Mouse (Mus musculus) limb, embryonic 15.5 days (tissue): Measurements from ENCODE around the gene Slc30a7. TPM values are rescaled to one million over a fixed set of nuclear protein-coding genes. Genes with fewer than 3 reads are reported as not detected.

Source experiments
- ATAC-seq: fragments of 200-750 bp; cut with Nextera tagmentation; 2 replicates; pipeline ENCODE4 v1.8.0; 2017; ENCODE audit warnings: low read depth, moderate TSS enrichment; ENCODE audit not compliant: insufficient number of reproducible peaks, low FRiP score, low TSS enrichment
- H3K27ac ChIP-seq: fragments of 300-500 bp; sonication (generic); 2 replicates; pipeline ENCODE4 v1.5.1; 2015; ENCODE audit warnings: moderate library complexity, mild to moderate bottlenecking, inconsistent platforms
- H3K27me3 ChIP-seq: fragments of 300-500 bp; sonication (generic); 2 replicates; pipeline ENCODE4 v1.6.1; 2015; ENCODE audit warnings: inconsistent platforms
- H3K36me3 ChIP-seq: fragments of 300-500 bp; sonication (generic); 2 replicates; pipeline ENCODE4 v1.6.1; 2015; ENCODE audit warnings: inconsistent platforms
- H3K4me1 ChIP-seq: fragments of 300-500 bp; sonication (generic); 2 replicates; pipeline ENCODE4 v1.6.1; 2015; ENCODE audit warnings: inconsistent platforms
- H3K4me2 ChIP-seq: fragments of 300-500 bp; sonication (generic); 2 replicates; pipeline ENCODE4 v1.6.1; 2015; ENCODE audit warnings: mild to moderate bottlenecking, inconsistent platforms
- H3K4me3 ChIP-seq: fragments of 300-500 bp; sonication (generic); 2 replicates; pipeline ENCODE4 v1.5.1; 2015; ENCODE audit warnings: mild to moderate bottlenecking, inconsistent platforms
- H3K9ac ChIP-seq: fragments of 300-500 bp; sonication (generic); 2 replicates; pipeline ENCODE4 v1.6.1; 2015; ENCODE audit warnings: inconsistent platforms
- H3K9me3 ChIP-seq: fragments of 300-500 bp; sonication (generic); 2 replicates; pipeline ENCODE4 v1.6.1; 2016; ENCODE audit warnings: inconsistent platforms
- WGBS: fragments of 180-500 bp; shearing (Covaris S2); methylation state at CpG from one replicate; pipeline ENCODE4 v1.1.7; 2015; 5-methylcytosine and 5-hydroxymethylcytosine counted together
- polyA plus RNA-seq: library from polyadenylated mRNA; unstranded; fragments of >200 nt; fragmentation: Nextera tagmentation; extraction: Ambion mirVana; gene quantifications from 2 replicates; pipeline ENCODE4 v1.2.1, GENCODE M21; 2015

Slc30a7 gene
- polyA plus RNA-seq: 35.6 and 38.8 TPM in 2 replicates

- no peaks in the 10 kb centered on the region for H3K9me3 ChIP-seq
- H3K27ac ChIP-seq: peak within 1 kb of the TSS; percentile 82
- H3K4me3 ChIP-seq: peak within 1 kb of the TSS; percentile 88
- H3K36me3 ChIP-seq: peaks cover 5% of the 10 kb centered on the region; the same call in 1 of the 2 replicates
- H3K4me2 ChIP-seq: peak within 1 kb of the TSS; percentile 72
- no peaks in the 10 kb centered on the region for H3K27me3 ChIP-seq
- under 1% methylated on average over 67 of the region's 67 CpGs for WGBS
- H3K4me1 ChIP-seq: peaks cover 17% of the 10 kb centered on the region
- ATAC-seq: peak; percentile 87
- H3K9ac ChIP-seq: peak within 1 kb of the TSS; percentile 89
Observed at GRCm38 (mm10) chr3:116006978-116007940, at the start of gene Slc30a7, which contains the start of gene Extl2. Slc30a7 (minus strand) TSS chr3:116007406. Extl2 (plus strand) TSS chr3:116007462.

GRCm38 (mm10) chr3:116047034-116047433, 39.8 kb upstream of the Slc30a7 start:
- Histone ChIP-seq H3K4me2 (no peak overlapping the region), H3K4me3 (no peak overlapping the region), H3K27ac (no peak overlapping the region), H3K9ac (no peak overlapping the region), H3K36me3 (no peaks in the 10 kb centered on the region), H3K27me3 (no peaks in the 10 kb centered on the region), H3K9me3 (no peaks in the 10 kb centered on the region), H3K4me1 (no peaks in the 10 kb centered on the region)
- WGBS: 45% methylated on average over 5 of the region's 5 CpGs
- no peak for ATAC-seq

DNA sequence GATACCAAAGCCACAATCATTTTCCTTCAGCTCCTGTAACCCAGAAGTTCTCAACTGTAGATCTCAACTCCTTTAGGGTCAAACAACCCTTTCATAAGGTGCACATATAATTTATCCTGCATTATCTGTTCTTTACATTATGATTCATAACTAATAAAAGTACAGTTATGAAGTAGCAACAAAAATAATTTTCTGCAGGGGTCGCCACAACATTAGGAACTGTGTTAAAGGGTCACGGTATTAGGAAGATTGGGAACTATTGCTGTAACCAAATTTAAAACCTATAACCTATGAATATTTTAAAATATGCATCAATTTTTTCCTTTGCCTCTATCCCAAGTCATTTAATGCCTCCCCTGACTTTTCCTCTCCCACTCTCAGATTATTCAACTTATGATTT, 38.8 kb upstream of the Slc30a7 start:
- Histone ChIP-seq H3K27me3 (no peaks in the 10 kb centered on the region), H3K4me3 (no peak overlapping the region), H3K9me3 (no peaks in the 10 kb centered on the region), H3K4me1 (no peaks in the 10 kb centered on the region), H3K36me3 (no peaks in the 10 kb centered on the region), H3K4me2 (no peak overlapping the region), H3K27ac (no peak overlapping the region), H3K9ac (no peak overlapping the region)
- ATAC-seq: no peak
- WGBS: 66% methylated on average over 2 of the region's 2 CpGs

DNA sequence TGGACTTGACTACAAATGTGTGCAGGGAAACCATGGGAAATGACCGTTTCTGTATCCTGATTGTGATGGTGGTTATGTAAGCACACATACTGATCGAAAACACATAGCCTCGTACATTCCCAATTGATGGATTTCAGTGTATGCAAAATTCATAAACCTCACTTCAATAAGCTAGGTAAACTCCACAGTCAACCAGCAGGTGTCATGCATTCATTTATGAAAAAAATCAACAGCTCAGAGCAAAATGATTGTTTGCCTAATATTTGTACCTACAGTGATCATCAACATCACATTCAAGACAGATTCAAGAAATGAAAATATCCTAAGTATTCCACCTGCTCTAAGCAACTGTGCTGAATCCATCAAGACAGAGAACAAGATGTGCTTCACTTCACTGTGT, 33.6 kb upstream of the Slc30a7 start:
- 72% methylated on average over 3 of the region's 3 CpGs for WGBS
- Histone ChIP-seq H3K9me3 (no peaks in the 10 kb centered on the region), H3K4me3 (no peak overlapping the region), H3K4me2 (no peak overlapping the region), H3K27ac (no peak overlapping the region), H3K9ac (no peak overlapping the region), H3K27me3 (no peaks in the 10 kb centered on the region), H3K36me3 (no peaks in the 10 kb centered on the region), H3K4me1 (no peaks in the 10 kb centered on the region)
- no peak for ATAC-seq

GRCm38 (mm10) chr3:116033871-116034222, 26.6 kb upstream of the Slc30a7 start:
- 58% methylated on average over 3 of the region's 3 CpGs for WGBS
- Histone ChIP-seq H3K4me2 (no peak overlapping the region), H3K4me3 (no peak overlapping the region), H3K27ac (no peak overlapping the region), H3K36me3 (no peaks in the 10 kb centered on the region), H3K9ac (no peak overlapping the region), H3K4me1 (no peaks in the 10 kb centered on the region), H3K27me3 (no peaks in the 10 kb centered on the region), H3K9me3 (no peaks in the 10 kb centered on the region)
- no peak; the same call in 1 of the 2 replicates for ATAC-seq

GRCm38 (mm10) chr3:116033218-116033870, 26.1 kb upstream of the Slc30a7 start:
- WGBS: 45% methylated on average over 6 of the region's 6 CpGs
- Histone ChIP-seq H3K4me2 (no peak overlapping the region), H3K27me3 (no peaks in the 10 kb centered on the region), H3K4me3 (no peak overlapping the region), H3K36me3 (0 out of 2 replicates have a peak, but pooled peaks cover 3% of the 10 kb centered on the region), H3K27ac (no peak overlapping the region), H3K9me3 (no peaks in the 10 kb centered on the region), H3K9ac (no peak overlapping the region), H3K4me1 (no peaks in the 10 kb centered on the region)
- no peak for ATAC-seq

GRCm38 (mm10) chr3:116030152-116030788, 23.1 kb upstream of the Slc30a7 start:
- no peak overlapping the region for H3K4me2 ChIP-seq
- H3K36me3 ChIP-seq: peaks cover 14% of the 10 kb centered on the region; the same call in 1 of the 2 replicates
- H3K27ac ChIP-seq: no peak overlapping the region
- H3K4me3 ChIP-seq: no peak overlapping the region
- WGBS: 38% methylated on average over 11 of the region's 11 CpGs
- no peaks in the 10 kb centered on the region for H3K27me3 ChIP-seq
- no peaks in the 10 kb centered on the region for H3K4me1 ChIP-seq
- H3K9ac ChIP-seq: no peak overlapping the region
- ATAC-seq: no peak
- no peaks in the 10 kb centered on the region for H3K9me3 ChIP-seq

DNA sequence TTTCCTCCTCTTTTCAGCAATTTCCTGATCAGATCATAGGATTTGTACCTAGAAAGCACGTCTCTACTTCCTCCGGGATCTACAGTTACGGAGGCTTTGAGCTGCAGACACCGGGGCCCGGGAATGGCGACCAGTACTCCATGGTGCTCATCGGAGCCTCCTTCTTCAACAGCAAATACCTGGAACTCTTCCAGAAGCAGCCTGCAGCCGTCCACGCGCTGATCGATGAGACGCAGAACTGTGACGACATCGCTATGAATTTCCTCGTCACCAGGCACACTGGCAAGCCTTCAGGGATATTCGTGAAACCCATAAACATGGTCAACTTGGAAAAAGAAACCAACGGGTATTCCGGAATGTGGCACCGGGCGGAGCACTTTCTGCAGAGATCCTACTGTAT, 19.8 kb upstream of the Slc30a7 start:
- H3K36me3 ChIP-seq: peaks cover 14% of the 10 kb centered on the region; the same call in 1 of the 2 replicates
- H3K4me3 ChIP-seq: no peak overlapping the region
- H3K4me2 ChIP-seq: no peak overlapping the region
- H3K27ac ChIP-seq: no peak overlapping the region
- 69% methylated on average over 20 of the region's 20 CpGs for WGBS
- no peak overlapping the region for H3K9ac ChIP-seq
- no peak for ATAC-seq
- H3K27me3 ChIP-seq: no peaks in the 10 kb centered on the region
- H3K4me1 ChIP-seq: 0 out of 2 replicates have a peak, but pooled peaks cover 6% of the 10 kb centered on the region
- no peaks in the 10 kb centered on the region for H3K9me3 ChIP-seq

DNA sequence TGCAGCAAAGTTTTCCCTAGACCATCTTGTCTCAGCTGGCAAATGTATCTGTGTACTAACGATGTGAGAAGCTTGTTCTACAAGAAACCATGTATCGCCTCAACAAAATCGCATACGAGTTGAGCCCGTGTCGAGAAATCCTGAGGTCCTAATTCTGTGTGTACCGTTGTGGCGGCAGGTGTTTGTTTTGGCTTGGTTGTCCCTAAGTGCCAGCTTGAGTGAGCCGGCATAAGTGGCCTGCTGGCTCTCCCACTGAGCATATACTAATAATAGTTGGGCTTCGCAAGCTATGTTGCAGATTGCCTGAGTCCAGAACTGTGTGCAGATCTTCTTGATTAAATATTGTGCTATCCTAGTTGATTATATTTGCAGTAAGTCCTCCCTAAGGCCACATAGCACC, 18.5 kb upstream of the Slc30a7 start:
- H3K27me3 ChIP-seq: no peaks in the 10 kb centered on the region
- no peak overlapping the region for H3K27ac ChIP-seq
- no peak overlapping the region for H3K4me2 ChIP-seq
- 0 out of 2 replicates have a peak, but pooled peaks cover 6% of the 10 kb centered on the region for H3K4me1 ChIP-seq
- no peak overlapping the region for H3K4me3 ChIP-seq
- ATAC-seq: no peak
- 85% methylated on average over 10 of the region's 10 CpGs for WGBS
- no peak overlapping the region for H3K9ac ChIP-seq
- peaks cover 14% of the 10 kb centered on the region; the same call in 1 of the 2 replicates for H3K36me3 ChIP-seq
- no peaks in the 10 kb centered on the region for H3K9me3 ChIP-seq

DNA sequence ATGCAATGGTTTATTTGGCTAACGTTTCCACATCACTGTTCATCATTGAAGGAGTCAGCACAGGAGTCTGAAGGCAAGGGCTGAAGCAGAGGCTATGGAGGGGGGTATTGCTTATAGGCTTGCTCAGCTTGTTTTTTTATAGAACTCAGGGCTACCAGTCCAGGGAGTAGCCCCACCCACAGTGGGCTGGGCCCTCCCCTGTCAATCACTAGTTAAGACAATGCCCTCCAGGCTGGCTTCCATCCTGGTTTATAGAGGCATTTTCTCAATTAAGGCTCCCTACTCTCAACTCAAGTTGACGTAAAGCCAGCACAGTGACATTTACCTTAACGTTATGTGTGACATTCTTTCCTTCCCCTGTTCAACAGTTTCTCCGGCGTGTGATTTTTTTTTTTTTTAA, 17.5 kb upstream of the Slc30a7 start:
- Histone ChIP-seq H3K4me1 (0 out of 2 replicates have a peak, but pooled peaks cover 6% of the 10 kb centered on the region), H3K9me3 (no peaks in the 10 kb centered on the region), H3K4me3 (no peak overlapping the region), H3K36me3 (peaks cover 14% of the 10 kb centered on the region; the same call in 1 of the 2 replicates), H3K4me2 (no peak overlapping the region), H3K27me3 (no peaks in the 10 kb centered on the region), H3K9ac (no peak overlapping the region), H3K27ac (no peak overlapping the region)
- ATAC-seq: no peak
- WGBS: 46% methylated on average over 5 of the region's 5 CpGs

- no peak overlapping the region for H3K4me2 ChIP-seq
- no peak overlapping the region for H3K9ac ChIP-seq
- no peak for ATAC-seq
- no peaks in the 10 kb centered on the region for H3K9me3 ChIP-seq
- no peak overlapping the region for H3K27ac ChIP-seq
- WGBS: 65% methylated on average over 12 of the region's 12 CpGs
- H3K4me1 ChIP-seq: 0 out of 2 replicates have a peak, but pooled peaks cover 6% of the 10 kb centered on the region
- H3K36me3 ChIP-seq: peaks cover 14% of the 10 kb centered on the region; the same call in 1 of the 2 replicates
- H3K27me3 ChIP-seq: no peaks in the 10 kb centered on the region
- H3K4me3 ChIP-seq: no peak overlapping the region
Observed at GRCm38 (mm10) chr3:116024236-116024635, 17.0 kb upstream of the Slc30a7 start.
